ENCODE assay signal across 8 mouse cellular contexts in genomic region chr2:148677801-148678200, GRCm38 (mm10). TPM values are rescaled to one million over a fixed set of nuclear protein-coding genes. Genes with fewer than 3 reads are reported as not detected.
DNase-seq lines count a peak whose midpoint lies in the region; ATAC-seq and TF ChIP-seq lines count a peak whose summit lies in the region.

No protein-coding gene starts in this region.

- peaks cover 9% of the 10 kb centered on the region; the same call in 1 of the 2 replicates for H3K4me1 ChIP-seq in cortical plate, adult 2 months (ENCODE audit: control insufficient read depth, insufficient read depth, low read length)
- H3K4me1 ChIP-seq in intestine, embryonic 15.5 days (replicated peaks) = peaks cover 26% of the 10 kb centered on the region

- H3K9me3 ChIP-seq in intestine, embryonic 15.5 days = no peaks in the 10 kb centered on the region

- peak; percentile 84 for TF ChIP-seq POLR2A in cortical plate, adult 2 months (IDR thresholded peaks at IDR 0.05; ENCODE audit: extremely low read depth, insufficient read depth, low read length)

- H3K9ac ChIP-seq in intestine, embryonic 15.5 days = peak overlapping the region; percentile 21; the same call in 1 of the 2 replicates

- peak overlapping the region; percentile 55 for H3K4me2 ChIP-seq in intestine, embryonic 15.5 days (replicated peaks)

- no peak for TF ChIP-seq CTCF in cortical plate, adult 2 months (IDR thresholded peaks at IDR 0.05; ENCODE audit: extremely low read depth, insufficient read depth, low read length)

- H3K27me3 ChIP-seq in intestine, embryonic 15.5 days (replicated peaks) = no peaks in the 10 kb centered on the region

- 0 out of 2 replicates have a peak, but pooled peaks cover 2% of the 10 kb centered on the region for H3K36me3 ChIP-seq in intestine, embryonic 15.5 days

- peak overlapping the region; percentile 44 for H3K4me3 ChIP-seq in cortical plate, adult 2 months (ENCODE audit: insufficient read depth, low read length)
- H3K4me3 ChIP-seq in intestine, embryonic 15.5 days (replicated peaks) = peak overlapping the region; percentile 32

- H3K27ac ChIP-seq in cortical plate, adult 2 months (ENCODE audit: insufficient read depth, low read length) = peak overlapping the region; percentile 13; the same call in 1 of the 2 replicates
- peak overlapping the region; percentile 57 for H3K27ac ChIP-seq in intestine, embryonic 15.5 days

- DNase-seq in adrenal gland, adult 2 months = peak; percentile 77
- peak; percentile 21 to 50 for DNase-seq in gastrocnemius, adult 8-10 months (ENCODE audit: low spot score in 2 of 2)
- DNase-seq in left cerebral cortex, adult 8-10 months (ENCODE audit: low spot score in 2 of 2) = peak; percentile 63 to 79
- peak; percentile 91 for DNase-seq in mesoderm, embryonic 11.5 days (ENCODE audit: low read depth, low spot score)
- peak; percentile 92 for DNase-seq in right cerebral cortex, postnatal 4 days
- no peak for DNase-seq in spleen, adult 18-20 months

- ATAC-seq in intestine, embryonic 15.5 days = no peak

- WGBS in intestine, embryonic 15.5 days = 13% methylated on average over 26 of the region's 26 CpGs

RNA-seq across cellular contexts. Expression of gene Gzf1, which starts 3.0 kb away (rescaled TPM):
- 10 to 100 TPM; 26.8 to 31.7 TPM for total RNA-seq in adrenal gland, adult 2 months (2021)
- polyA plus RNA-seq in adrenal gland, adult 2 months (2012; rRNA removed) = 7.7 and 10.5 TPM in 2 replicates
- 17.5 and 17.6 TPM in 2 replicates for polyA plus RNA-seq in cortical plate, adult 2 months (2012; rRNA removed)
- 10 to 100 TPM; 19.2 to 27.7 (median 23.9) TPM for total RNA-seq in gastrocnemius, adult 8-10 months (2022)
- 15.1 and 16.1 TPM in 2 replicates for polyA plus RNA-seq in intestine, embryonic 15.5 days (2015; fragmentation: Nextera tagmentation; extraction: Ambion mirVana)
- total RNA-seq in left cerebral cortex, adult 8-10 months (2022) = 10 to 100 TPM; 26.8 to 30.6 (median 29.2) TPM

RNA-seq across cellular contexts. Expression of gene Nxt1, which starts 5.4 kb away (rescaled TPM):
- 10 to 100 TPM; 15.8 to 20.6 TPM for total RNA-seq in adrenal gland, adult 2 months (2021)
- 10.9 and 11.1 TPM in 2 replicates for polyA plus RNA-seq in adrenal gland, adult 2 months (2012; rRNA removed)
- polyA plus RNA-seq in cortical plate, adult 2 months (2012; rRNA removed) = 22.1 and 22.9 TPM in 2 replicates
- 1 to 10 TPM; 6.0 to 8.0 (median 6.6) TPM for total RNA-seq in gastrocnemius, adult 8-10 months (2022)
- 73.1 and 73.7 TPM in 2 replicates for polyA plus RNA-seq in intestine, embryonic 15.5 days (2015; fragmentation: Nextera tagmentation; extraction: Ambion mirVana)
- 10 to 100 TPM; 10.7 to 13.1 (median 11.9) TPM for total RNA-seq in left cerebral cortex, adult 8-10 months (2022)

RNA-seq across cellular contexts. Expression of gene Napb, which starts 54.5 kb away (rescaled TPM):
- total RNA-seq in adrenal gland, adult 2 months (2021) = 1 to 10 TPM; 4.8 to 5.1 TPM
- 0.49 and 0.61 TPM in 2 replicates for polyA plus RNA-seq in adrenal gland, adult 2 months (2012; rRNA removed)
- 219 and 222 TPM in 2 replicates for polyA plus RNA-seq in cortical plate, adult 2 months (2012; rRNA removed)
- total RNA-seq in gastrocnemius, adult 8-10 months (2022) = 1 to 10 TPM; 4.1 to 6.1 (median 4.8) TPM
- polyA plus RNA-seq in intestine, embryonic 15.5 days (2015; fragmentation: Nextera tagmentation; extraction: Ambion mirVana) = 3.4 and 4.1 TPM in 2 replicates
- total RNA-seq in left cerebral cortex, adult 8-10 months (2022) = 100 to 1,000 TPM; 311 to 359 (median 347) TPM

Comparison
In these comparisons a context has a peak if more than half of its experiments do, and no peak if none do; other contexts are left out.
1. DNase-seq: peak in adrenal gland, adult 2 months (single experiment), gastrocnemius, adult 8-10 months (2 of 2), left cerebral cortex, adult 8-10 months (2 of 2), mesoderm, embryonic 11.5 days (single experiment) and right cerebral cortex, postnatal 4 days (single experiment); none in spleen, adult 18-20 months (0 of 2).
2. RNA of gene Napb, which starts 54.5 kb away (total RNA-seq): 311 to 359 TPM in left cerebral cortex, adult 8-10 months; 4.8 to 5.1 TPM in adrenal gland, adult 2 months and 4.1 to 6.1 TPM in gastrocnemius, adult 8-10 months; every median in the first group is over 10 times any median in the second.